Mouse (Mus musculus): Measurements from ENCODE around the gene Agpat3.
"Not testable (repeated sequence)": the region's sequence is repeated elsewhere in the genome, so short reads cannot be mapped to it uniquely, and the experiment has no call there.

Agpat3 gene

GRCm38 (mm10) chr10:78365555-78365954 is 13.3 kb upstream of the Agpat3 start:
- in situ Hi-C loops (cut with MboI; ENCODE audit: low pct_unique_long_range_greater_than_20kb in 1 of 2, low sequenced_read_pairs in 2 of 2, unreplicated experiment in 1 of 2) = no loop called here

GRCm38 (mm10) chr10:78364106-78364505 is 11.8 kb upstream of the Agpat3 start:
- in situ Hi-C loops (cut with MboI; ENCODE audit: low pct_unique_long_range_greater_than_20kb in 1 of 2, low sequenced_read_pairs in 2 of 2, unreplicated experiment in 1 of 2) = no loop called here

GRCm38 (mm10) chr10:78363366-78363765 is 11.1 kb upstream of the Agpat3 start:
- in situ Hi-C loops (cut with MboI; ENCODE audit: low pct_unique_long_range_greater_than_20kb in 1 of 2, low sequenced_read_pairs in 2 of 2, unreplicated experiment in 1 of 2) = no loop called here

DNA sequence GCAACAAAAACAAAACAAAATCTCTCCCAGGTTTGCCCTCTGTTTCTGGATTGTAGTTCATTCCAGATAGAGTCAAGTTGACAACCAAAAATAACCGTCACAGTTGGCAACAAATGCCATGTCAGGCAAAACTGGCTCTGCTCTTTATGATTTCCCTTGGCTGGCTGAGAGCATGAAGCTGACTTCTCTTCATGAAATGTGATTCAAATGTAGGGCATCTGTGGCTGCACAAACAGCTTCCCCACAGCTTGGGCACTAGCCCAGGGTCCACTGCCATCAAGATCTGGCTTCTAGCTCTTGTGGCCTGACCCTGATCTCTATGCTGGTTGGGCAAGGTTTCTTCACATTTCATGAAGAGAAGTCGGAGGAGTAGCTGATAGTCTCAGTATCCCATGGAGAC is 9.7 kb upstream of the Agpat3 start:
- in situ Hi-C loops (cut with MboI; ENCODE audit: low pct_unique_long_range_greater_than_20kb in 1 of 2, low sequenced_read_pairs in 2 of 2, unreplicated experiment in 1 of 2) = no loop called here

DNA sequence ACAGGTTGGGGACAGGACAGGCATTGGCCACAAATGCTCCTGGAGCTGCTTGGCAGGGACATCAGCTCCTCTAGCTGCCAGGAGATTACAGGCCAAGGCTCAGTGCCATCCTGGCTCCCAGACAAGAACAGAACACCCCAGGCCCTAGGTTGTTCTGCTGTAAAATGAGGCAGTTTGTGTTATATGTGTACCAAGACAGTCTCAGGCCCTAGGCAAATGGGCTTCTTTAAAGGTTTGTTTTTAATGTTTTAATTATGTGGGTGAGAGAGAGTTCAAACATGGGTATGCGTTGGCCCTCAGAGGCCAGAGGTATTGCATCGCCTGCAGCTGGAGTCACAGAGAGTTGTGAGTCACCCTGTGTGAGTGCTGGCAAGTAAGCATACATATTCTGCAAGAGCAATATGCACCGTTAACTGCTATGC is 8.0 kb upstream of the Agpat3 start:
- in situ Hi-C loops (cut with MboI; ENCODE audit: low pct_unique_long_range_greater_than_20kb in 1 of 2, low sequenced_read_pairs in 2 of 2, unreplicated experiment in 1 of 2) = no loop called here

DNA sequence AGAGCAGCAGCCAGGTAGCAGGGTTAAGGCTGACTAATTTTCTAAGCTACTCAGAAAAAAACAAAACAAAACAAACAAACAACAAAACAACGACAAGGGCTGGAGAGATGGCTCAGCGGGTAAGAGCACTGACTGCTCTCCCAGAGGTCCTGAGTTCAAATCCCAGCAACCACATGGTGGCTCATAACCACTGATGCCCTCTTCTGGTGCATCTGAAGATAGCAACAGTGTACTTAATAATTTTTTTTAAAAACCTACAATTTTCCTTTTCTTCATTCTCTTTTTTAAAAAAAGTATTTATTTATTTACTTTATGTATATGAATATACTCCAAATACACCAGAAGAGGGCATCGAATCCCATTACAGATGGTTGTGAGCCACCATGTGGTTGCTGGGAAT is 6.7 kb upstream of the Agpat3 start:
- in situ Hi-C loops (cut with MboI; ENCODE audit: low pct_unique_long_range_greater_than_20kb in 1 of 2, low sequenced_read_pairs in 2 of 2, unreplicated experiment in 1 of 2) = not testable (repeated sequence)

- in situ Hi-C loops (cut with MboI; ENCODE audit: low pct_unique_long_range_greater_than_20kb in 1 of 2, low sequenced_read_pairs in 2 of 2, unreplicated experiment in 1 of 2) = no loop called here
These were observed 6.0 kb upstream of the Agpat3 start for GRCm38 (mm10) chr10:78358266-78358665.

DNA sequence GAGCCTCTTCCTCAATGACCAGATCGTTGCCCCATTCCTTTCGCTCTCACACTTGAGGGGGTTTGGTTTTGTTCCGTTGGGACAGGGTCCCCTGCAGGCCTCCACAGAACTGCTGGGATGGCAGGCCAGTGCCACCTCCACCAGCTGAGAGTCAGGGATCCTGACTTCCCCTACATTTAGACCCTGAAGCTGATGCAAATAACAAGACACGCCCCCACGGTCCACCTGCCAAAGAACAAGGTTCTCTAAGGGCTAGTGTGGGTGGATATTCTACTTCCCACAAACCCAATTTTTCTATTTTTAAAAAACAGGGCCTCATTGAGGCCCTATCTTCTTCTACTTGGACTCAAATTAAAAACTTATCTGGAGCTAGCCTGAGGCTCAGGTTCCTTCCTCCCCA is 5.5 kb upstream of the Agpat3 start:
- in situ Hi-C loops (cut with MboI; ENCODE audit: low pct_unique_long_range_greater_than_20kb in 1 of 2, low sequenced_read_pairs in 2 of 2, unreplicated experiment in 1 of 2) = no loop called here

DNA sequence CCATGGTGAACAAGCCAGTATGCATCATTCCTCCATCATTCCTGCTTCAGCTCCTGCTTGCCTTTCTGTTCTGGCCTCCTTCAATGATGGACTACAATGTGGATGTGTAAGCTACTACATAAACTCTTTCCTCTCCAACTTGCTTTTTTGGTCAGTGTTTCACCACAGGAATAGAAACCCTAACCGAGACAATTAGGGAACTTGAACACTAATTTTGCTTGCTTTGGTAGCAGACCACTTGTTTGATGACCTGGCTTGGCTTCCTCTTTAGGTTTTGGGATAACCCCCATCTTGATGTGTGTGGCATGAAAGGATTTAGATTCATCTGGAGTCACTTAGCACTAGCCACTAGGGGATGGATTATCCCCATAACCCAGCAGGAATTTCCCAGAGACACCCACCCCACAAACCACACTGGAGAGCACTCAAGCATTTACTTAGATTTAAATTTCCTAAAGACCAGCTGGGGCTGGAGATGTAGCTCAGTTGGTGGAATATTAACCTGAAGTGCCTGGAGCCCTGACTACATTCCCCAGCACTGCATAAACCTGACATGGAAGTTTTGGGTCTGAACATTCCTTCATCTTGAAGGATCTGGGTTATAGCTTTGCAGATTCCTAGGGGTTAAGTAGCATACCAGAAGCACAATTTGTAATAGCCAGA is 3.8 kb upstream of the Agpat3 start:
- in situ Hi-C loops (cut with MboI; ENCODE audit: low pct_unique_long_range_greater_than_20kb in 1 of 2, low sequenced_read_pairs in 2 of 2, unreplicated experiment in 1 of 2) = no loop called here

DNA sequence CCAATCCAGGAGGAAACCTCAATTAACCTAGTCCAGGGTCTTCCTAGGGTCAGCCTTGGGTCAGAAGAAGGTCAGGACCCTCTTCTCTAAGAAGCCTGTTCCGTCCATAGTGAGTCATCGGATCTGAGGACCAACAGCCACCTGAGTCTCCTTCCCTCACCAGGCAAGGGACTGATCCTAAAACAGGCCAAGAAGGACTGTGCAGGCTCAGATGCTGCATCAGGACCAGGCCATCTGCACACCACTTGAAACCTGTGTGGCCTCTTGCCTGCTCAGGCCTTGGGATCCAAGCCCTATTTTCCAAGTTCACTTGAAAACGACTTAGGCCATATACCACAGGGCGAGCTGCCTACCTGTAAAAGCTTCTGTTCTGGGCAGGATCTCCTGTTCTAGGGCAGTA is 907 bp upstream of the Agpat3 start:
- in situ Hi-C loops (cut with MboI; ENCODE audit: low pct_unique_long_range_greater_than_20kb in 1 of 2, low sequenced_read_pairs in 2 of 2, unreplicated experiment in 1 of 2) = no loop called here

DNA sequence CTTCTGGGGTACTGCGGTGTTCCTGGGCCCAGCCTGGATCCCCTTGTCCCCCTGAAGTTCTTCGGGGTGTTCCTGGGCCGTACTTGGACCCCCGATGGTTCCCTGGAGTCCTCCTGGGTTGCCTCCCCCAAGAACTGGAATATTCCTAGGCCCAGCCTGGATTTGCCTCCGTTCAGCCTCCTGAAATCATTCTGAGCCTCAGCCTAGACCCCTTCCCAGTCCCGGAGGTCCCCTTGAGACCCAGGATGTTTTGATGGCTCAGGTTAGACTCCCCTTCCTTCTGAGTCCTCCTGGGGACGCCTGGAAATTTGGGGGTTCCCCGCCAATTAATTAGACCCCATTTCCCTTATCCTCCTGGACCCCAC is 359 bp upstream of the Agpat3 start:
- in situ Hi-C loops (cut with MboI; ENCODE audit: low pct_unique_long_range_greater_than_20kb in 1 of 2, low sequenced_read_pairs in 2 of 2, unreplicated experiment in 1 of 2) = no loop called here

GRCm38 (mm10) chr10:78351564-78351886 is 764 bp downstream of the Agpat3 start:
- in situ Hi-C loops (cut with MboI; ENCODE audit: low pct_unique_long_range_greater_than_20kb in 1 of 2, low sequenced_read_pairs in 2 of 2, unreplicated experiment in 1 of 2) = no loop called here

GRCm38 (mm10) chr10:78350796-78351556 is 1.3 kb downstream of the Agpat3 start:
- in situ Hi-C loops (cut with MboI; ENCODE audit: low pct_unique_long_range_greater_than_20kb in 1 of 2, low sequenced_read_pairs in 2 of 2, unreplicated experiment in 1 of 2) = no loop called here

- in situ Hi-C loops (cut with MboI; ENCODE audit: low pct_unique_long_range_greater_than_20kb in 1 of 2, low sequenced_read_pairs in 2 of 2, unreplicated experiment in 1 of 2) = no loop called here
These were observed 2.7 kb downstream of the Agpat3 start for GRCm38 (mm10) chr10:78349464-78350165.

- in situ Hi-C loops (cut with MboI; ENCODE audit: low pct_unique_long_range_greater_than_20kb in 1 of 2, low sequenced_read_pairs in 2 of 2, unreplicated experiment in 1 of 2) = no loop called here
These were observed 4.1 kb downstream of the Agpat3 start for GRCm38 (mm10) chr10:78348211-78348610.

DNA sequence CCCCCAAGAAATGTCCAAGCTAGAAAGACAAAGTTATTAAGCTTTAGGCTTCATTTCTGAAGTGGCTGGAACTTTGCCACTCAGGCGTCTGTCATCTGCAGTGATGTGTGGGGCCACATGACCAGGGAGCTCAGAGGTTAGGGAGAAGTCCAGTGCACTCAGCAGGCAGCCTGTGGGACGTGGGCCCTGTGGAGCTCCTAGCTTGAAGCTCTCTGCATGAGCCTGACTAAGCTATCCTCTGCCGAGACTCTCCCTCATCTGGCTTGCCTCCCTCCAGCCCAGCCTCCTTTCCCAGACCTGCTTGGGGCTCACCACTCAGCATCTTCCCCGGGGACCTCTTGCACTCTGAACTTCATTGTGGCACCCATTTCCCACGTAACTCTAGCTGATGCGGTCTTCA is 4.8 kb downstream of the Agpat3 start:
- in situ Hi-C loops (cut with MboI; ENCODE audit: low pct_unique_long_range_greater_than_20kb in 1 of 2, low sequenced_read_pairs in 2 of 2, unreplicated experiment in 1 of 2) = no loop called here

DNA sequence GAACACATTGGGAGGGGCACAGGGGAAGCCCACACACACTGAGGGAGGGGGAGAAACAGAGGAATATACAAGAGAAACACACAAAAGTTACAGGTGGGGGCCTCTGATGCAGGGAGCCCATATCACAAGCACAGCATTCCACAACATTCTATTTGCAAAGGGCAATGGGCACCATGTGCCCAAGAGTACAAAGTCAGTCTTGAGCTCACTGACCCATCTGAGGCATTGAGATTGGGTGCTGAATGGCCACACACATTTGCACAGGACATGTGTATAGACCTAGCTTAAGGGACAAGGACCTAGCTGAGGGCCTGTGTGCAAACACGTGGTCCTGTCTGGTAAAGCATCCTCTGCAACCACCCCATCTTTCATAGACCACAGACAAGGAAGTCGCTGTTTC is 6.8 kb downstream of the Agpat3 start:
- in situ Hi-C loops (cut with MboI; ENCODE audit: low pct_unique_long_range_greater_than_20kb in 1 of 2, low sequenced_read_pairs in 2 of 2, unreplicated experiment in 1 of 2) = no loop called here

GRCm38 (mm10) chr10:78342091-78342490 is 10.2 kb downstream of the Agpat3 start:
- in situ Hi-C loops (cut with MboI; ENCODE audit: low pct_unique_long_range_greater_than_20kb in 1 of 2, low sequenced_read_pairs in 2 of 2, unreplicated experiment in 1 of 2) = no loop called here

DNA sequence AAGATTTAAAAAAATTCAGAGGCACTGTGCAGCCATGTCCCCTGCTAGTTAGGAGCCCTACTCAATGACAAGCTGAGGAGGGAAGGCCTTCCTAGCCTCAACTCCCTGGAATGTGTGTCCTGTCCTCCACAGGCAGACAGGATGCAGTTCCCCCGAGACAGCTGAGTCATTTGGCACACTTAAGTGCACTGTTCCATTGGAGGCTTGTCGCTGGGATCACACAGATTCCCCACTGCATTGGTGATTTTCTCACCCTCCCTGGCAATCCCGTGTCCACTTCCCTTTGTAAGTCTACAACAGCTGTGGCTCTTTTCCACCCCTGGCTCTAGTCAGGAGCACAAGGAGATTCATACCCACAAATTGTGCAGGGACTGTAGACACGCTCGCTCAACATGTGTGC is 14.1 kb downstream of the Agpat3 start:
- in situ Hi-C loops (cut with MboI; ENCODE audit: low pct_unique_long_range_greater_than_20kb in 1 of 2, low sequenced_read_pairs in 2 of 2, unreplicated experiment in 1 of 2) = loop anchor here in 1 of 2 experiments (5.0 kb wide), 1 partner anchor 46 kb away; no protein-coding TSS in a partner anchor

Data from mouse embryonic stem cell (cell line).